Comparison of ENCODE assay signal across 9 mouse cellular contexts in the genomic region with DNA sequence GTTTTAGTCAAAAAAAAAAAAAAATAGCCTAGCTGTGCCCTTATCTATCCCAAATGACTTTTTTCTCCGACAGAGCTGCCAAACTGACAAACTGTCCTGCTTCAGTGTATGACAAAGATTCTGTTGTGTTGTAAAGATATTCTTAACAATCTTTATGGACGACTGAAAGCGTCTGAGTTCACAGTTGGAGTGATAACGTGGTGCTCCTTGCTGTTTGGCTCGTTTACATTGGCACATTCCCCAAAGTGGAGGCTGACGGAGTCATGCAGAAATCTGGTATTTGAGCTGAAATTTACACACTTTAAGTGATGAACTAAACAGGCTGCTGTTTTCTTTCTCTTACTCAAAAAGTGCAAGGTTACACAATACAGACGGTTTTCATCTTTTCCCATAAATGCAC.
DNase-seq lines count a peak whose midpoint lies in the region; ATAC-seq lines count a peak whose summit lies in the region.
"Had no signal": no experiment of that assay in that cellular context is flagged by ENCODE, and none has a peak within 500 bp of the region (broad histone marks: within the 10 kb centered on the region; RNA-seq: fewer than 3 reads in every experiment).

No protein-coding gene starts in this region.

- ATAC-seq in forebrain, embryonic 16.5 days: no peak

- H3K4me2 ChIP-seq in forebrain, embryonic 16.5 days (ENCODE audit: low read length): peak overlapping the region; percentile 29; the same call in 1 of the 2 replicates

- H3K9ac ChIP-seq in forebrain, embryonic 16.5 days (replicated peaks; ENCODE audit: low read depth, low read length): no peak overlapping the region
- H3K9ac ChIP-seq: liver, embryonic 14.5 days had no signal

- DNase-seq in forebrain, embryonic 10.5 days (ENCODE audit: extremely low spot score, low spot score): no peak
- peak; percentile 13 for DNase-seq in right cerebral cortex, adult 18-20 months
- DNase-seq in right cerebral cortex, postnatal 25 days: no peak
- DNase-seq in heart, postnatal 4 days: peak; percentile 38
- DNase-seq in skeletal muscle tissue, adult 2 months (ENCODE audit: low read depth, low spot score): peak; percentile 2
- no peak for DNase-seq in thymus, postnatal 4 days
- DNase-seq in right cerebral cortex, postnatal 4 days: no peak

- no peaks in the 10 kb centered on the region for H3K27me3 ChIP-seq in forebrain, embryonic 16.5 days (replicated peaks; ENCODE audit: control insufficient read depth, insufficient read depth, low read length)
- no peaks in the 10 kb centered on the region for H3K27me3 ChIP-seq in forebrain, embryonic 10.5 days (ENCODE audit: poor library complexity, severe bottlenecking)

- H3K9me3 ChIP-seq in forebrain, embryonic 16.5 days (ENCODE audit: control insufficient read depth, low read length): no peaks in the 10 kb centered on the region
- H3K9me3 ChIP-seq in forebrain, embryonic 10.5 days: no peaks in the 10 kb centered on the region

- no peaks in the 10 kb centered on the region for H3K36me3 ChIP-seq in forebrain, embryonic 16.5 days (ENCODE audit: control insufficient read depth, insufficient read depth)
- H3K36me3 ChIP-seq in forebrain, embryonic 10.5 days (replicated peaks): no peaks in the 10 kb centered on the region

- peaks cover 11% of the 10 kb centered on the region for H3K4me1 ChIP-seq in forebrain, embryonic 16.5 days (replicated peaks; ENCODE audit: control insufficient read depth, insufficient read depth, low read length)
- peaks cover 8% of the 10 kb centered on the region for H3K4me1 ChIP-seq in forebrain, embryonic 10.5 days

- H3K4me3 ChIP-seq in forebrain, embryonic 16.5 days (replicated peaks; ENCODE audit: low read length): no peak overlapping the region
- no peak overlapping the region for H3K4me3 ChIP-seq in forebrain, embryonic 10.5 days

- 13% methylated on average over 7 of the region's 7 CpGs for WGBS in forebrain, embryonic 16.5 days
- 41% methylated on average over 7 of the region's 7 CpGs for WGBS in forebrain, embryonic 10.5 days

- no peak overlapping the region for H3K27ac ChIP-seq in forebrain, embryonic 16.5 days (ENCODE audit: low read length)
- no peak overlapping the region for H3K27ac ChIP-seq in forebrain, embryonic 10.5 days
- H3K27ac ChIP-seq: liver, embryonic 14.5 days had no signal

Comparison
In these comparisons a context has a peak if more than half of its experiments do, and no peak if none do; other contexts are left out.
1. DNase-seq: peak in right cerebral cortex, adult 18-20 months (single experiment), heart, postnatal 4 days (single experiment) and skeletal muscle tissue, adult 2 months (single experiment); none in forebrain, embryonic 10.5 days (single experiment), right cerebral cortex, postnatal 25 days (single experiment), thymus, postnatal 4 days (single experiment) and right cerebral cortex, postnatal 4 days (single experiment).